Mouse (Mus musculus): Measurements from ENCODE around the gene Rpl36.
"Not testable (repeated sequence)": the region's sequence is repeated elsewhere in the genome, so short reads cannot be mapped to it uniquely, and the experiment has no call there.

DNA sequence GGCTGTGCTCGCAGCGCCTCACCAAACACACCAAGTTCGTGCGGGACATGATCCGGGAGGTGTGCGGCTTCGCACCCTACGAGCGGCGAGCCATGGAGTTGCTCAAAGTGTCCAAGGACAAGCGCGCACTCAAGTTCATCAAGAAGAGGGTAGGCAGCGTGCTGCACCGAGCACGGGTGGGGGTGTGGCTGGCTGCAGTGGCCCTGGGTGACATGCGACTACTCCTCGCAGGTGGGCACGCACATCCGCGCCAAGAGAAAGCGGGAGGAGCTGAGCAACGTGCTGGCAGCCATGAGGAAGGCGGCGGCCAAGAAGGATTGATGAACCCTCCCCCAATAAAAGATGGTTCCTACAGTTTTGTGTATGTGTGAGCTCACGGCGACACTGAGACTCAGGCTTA lies 677 bp downstream of the Rpl36 start:
- not testable (repeated sequence) for TF ChIP-seq CTCF (IDR thresholded peaks at IDR 0.05; ENCODE audit: control insufficient read depth, insufficient read depth, low read length); POLR2A (IDR thresholded peaks at IDR 0.05; ENCODE audit: borderline replicate concordance, control insufficient read depth, low read depth, low read length)
